Mouse (Mus musculus): ENCODE measurements at regions not wholly inside any gene's neighbourhood (a gene's known extent, or its start where the extent isn't known, plus 50 kb on each side); places are given as distances from the start of the nearest gene placed in this dataset.
A peak's percentile ranks its signal among the peaks of the same experiment; 100 is the strongest.

GRCm38 (mm10) chr15:69389575-69389974 lies 2888.9 kb upstream of the Lrrc6 start:
- DNase-seq (ENCODE audit: low read depth, low spot score): no peak

DNA sequence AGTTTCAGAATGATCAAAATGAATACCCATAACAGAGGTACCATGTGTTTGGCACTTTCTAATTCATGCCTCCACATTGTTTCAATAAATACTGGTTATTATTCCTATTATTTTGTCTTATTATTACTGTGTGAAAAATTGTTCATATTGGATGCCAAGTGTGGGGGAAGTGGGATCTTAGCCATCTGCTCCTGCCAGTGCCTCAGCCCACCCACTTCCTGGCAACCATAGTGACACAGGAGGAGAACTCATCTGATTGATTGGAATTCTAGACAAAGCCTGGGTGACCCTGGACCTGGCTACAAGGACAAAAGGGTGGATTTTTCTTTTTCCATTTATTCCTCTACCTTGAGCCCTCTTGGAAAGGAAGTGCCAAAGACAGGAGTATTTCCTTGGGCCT lies 2886.8 kb upstream of the Lrrc6 start:
- DNase-seq (ENCODE audit: low read depth, low spot score): no peak

DNA sequence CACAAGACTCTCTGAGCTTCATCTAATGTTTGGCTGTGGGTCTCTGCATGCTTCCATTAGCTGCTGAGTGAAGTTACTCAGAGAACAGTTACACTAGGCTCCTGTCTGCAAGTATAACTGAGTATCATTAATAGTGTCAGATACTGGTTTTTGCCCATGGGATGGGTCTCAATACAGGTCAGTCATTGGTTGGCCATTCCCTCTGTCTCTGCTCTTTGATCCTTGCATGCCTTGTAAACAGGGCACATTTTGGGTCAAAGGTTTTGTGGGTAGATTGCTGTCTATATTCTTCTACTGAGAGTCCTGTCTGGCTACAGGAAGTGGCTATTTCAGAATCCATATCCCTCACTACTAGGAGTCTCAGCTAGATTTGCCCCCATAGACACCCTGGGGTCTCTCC lies 2864.7 kb upstream of the Lrrc6 start:
- no peak for DNase-seq (ENCODE audit: low read depth, low spot score)

- DNase-seq (ENCODE audit: low read depth, low spot score): no peak
Measured at GRCm38 (mm10) chr15:69350053-69350739, 2849.5 kb upstream of the Lrrc6 start.

DNA sequence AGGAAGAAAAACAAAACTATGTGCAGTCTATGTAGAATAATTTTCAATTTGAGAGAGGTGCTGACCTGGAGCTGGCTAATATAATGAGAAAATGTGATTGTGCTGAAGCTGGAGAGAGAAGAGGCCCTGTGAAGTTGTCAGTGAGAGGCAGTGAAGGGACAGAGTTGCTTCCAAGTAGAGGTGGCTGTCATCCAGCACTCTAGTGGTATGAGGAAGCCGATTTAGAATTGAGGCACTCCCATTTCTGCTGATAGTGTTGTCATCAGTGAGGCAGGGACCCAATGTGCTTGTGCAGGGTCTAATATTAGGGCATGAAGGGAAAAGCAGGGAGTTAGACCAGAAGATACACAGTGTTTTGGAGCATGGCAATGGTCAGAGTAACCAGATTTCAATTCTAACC lies 2845.4 kb upstream of the Lrrc6 start:
- no peak for DNase-seq (ENCODE audit: low read depth, low spot score)

DNA sequence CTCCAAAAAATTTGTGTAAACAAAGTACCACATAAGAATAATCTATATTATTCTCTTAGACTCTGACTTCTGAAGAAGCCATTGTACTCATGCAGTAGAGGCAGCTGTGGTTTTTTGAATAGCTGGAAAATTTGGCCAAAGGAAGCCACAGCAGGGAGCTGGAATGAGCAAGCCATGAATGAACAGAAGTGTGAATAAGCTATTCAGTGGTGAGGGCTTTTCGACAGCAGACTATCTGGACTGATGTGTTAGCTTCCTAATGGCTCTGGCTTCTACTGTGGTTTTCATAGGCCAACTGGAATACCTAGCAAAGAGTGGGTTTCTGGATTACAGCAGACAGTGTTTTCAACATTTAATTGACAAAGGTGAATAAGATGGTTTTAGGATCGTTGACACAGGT lies 2842.0 kb upstream of the Lrrc6 start:
- no peak for DNase-seq (ENCODE audit: low read depth, low spot score)

GRCm38 (mm10) chr15:69336491-69336890 lies 2835.8 kb upstream of the Lrrc6 start:
- DNase-seq (ENCODE audit: low read depth, low spot score): no peak

GRCm38 (mm10) chr15:69326537-69326936 lies 2825.8 kb upstream of the Lrrc6 start:
- no peak for DNase-seq (ENCODE audit: low read depth, low spot score)

DNA sequence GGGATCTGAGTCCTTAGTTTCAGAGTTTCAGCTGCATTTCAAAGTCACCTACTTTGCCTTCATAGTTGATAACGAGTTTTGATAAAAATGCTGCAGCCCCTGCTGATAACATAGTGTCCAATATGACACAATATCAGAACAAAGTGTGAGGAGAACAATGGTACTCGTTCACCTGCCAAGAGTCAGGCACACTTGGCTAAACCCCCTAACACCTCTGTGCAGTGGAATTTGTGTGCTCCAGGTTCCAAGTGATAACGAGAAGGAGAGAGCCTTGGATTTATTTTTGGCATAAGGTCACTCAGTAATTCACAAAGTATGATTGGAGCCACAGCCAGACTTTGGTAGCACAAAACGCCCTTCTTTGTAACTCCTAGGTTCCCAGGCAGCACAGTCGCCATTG lies 2802.4 kb upstream of the Lrrc6 start:
- no peak for DNase-seq (ENCODE audit: low read depth, low spot score)

GRCm38 (mm10) chr15:69291273-69291672 lies 2790.6 kb upstream of the Lrrc6 start:
- DNase-seq (ENCODE audit: low read depth, low spot score): no peak

- no peak for DNase-seq (ENCODE audit: low read depth, low spot score)
Measured at GRCm38 (mm10) chr15:69275546-69276255, 2775.0 kb upstream of the Lrrc6 start.

DNA sequence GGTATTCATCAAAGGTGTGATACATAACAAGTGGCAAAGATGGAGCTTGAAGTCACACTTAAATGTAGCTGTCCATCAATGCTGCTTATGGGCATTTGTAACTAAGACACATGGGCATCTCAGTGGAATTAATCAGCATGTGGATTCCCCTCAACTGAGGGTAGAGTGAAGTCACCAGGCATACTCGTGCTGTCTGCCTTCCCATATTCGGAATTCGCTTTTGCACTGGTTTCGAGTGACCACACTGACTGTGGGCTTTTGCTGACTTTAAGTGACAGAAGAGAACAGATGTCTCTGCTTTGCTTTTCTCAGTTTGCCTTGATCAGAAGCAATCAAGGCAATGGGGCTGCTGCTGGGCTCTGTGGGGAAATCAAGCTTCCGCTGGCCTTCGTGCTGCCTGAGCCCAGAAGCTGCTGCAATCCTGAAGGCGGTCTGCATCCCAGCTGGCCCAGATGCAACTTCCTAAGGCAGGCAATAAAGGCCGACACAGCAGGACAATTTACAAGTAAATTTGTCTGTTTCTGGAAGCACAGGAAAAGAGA lies 2773.6 kb upstream of the Lrrc6 start:
- peak; percentile 40 for DNase-seq (ENCODE audit: low read depth, low spot score)

GRCm38 (mm10) chr15:69273518-69273917 lies 2772.8 kb upstream of the Lrrc6 start:
- DNase-seq (ENCODE audit: low read depth, low spot score): no peak

- no peak for DNase-seq (ENCODE audit: low read depth, low spot score)
Measured at GRCm38 (mm10) chr15:69261940-69262339, 2761.2 kb upstream of the Lrrc6 start.

- no peak for DNase-seq (ENCODE audit: low read depth, low spot score)
Measured at GRCm38 (mm10) chr15:69257161-69257778, 2756.6 kb upstream of the Lrrc6 start.

- DNase-seq (ENCODE audit: low read depth, low spot score): no peak
Measured at GRCm38 (mm10) chr15:69253698-69254097, 2753.0 kb upstream of the Lrrc6 start.

DNA sequence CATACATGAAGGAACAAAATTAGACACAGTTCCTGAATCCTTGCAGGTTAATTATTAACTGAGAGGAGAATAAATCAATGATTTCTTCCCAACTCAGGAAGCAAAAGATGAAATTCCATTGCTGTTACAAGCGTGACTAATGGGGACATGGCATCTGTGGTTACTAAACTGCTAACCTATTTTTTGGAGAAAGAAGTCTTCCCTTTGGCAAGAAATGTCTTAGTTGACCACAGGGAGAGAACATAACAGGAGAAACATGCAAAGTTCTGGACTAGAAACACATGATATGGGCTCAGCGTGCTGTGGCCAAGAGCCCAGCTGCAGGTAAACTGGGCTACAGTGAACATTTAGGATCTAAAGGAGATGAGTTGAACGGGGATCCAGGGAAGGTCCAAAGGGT lies 2751.4 kb upstream of the Lrrc6 start:
- no peak for DNase-seq (ENCODE audit: low read depth, low spot score)

GRCm38 (mm10) chr15:69246190-69246966 lies 2745.7 kb upstream of the Lrrc6 start:
- no peak for DNase-seq (ENCODE audit: low read depth, low spot score)

DNA sequence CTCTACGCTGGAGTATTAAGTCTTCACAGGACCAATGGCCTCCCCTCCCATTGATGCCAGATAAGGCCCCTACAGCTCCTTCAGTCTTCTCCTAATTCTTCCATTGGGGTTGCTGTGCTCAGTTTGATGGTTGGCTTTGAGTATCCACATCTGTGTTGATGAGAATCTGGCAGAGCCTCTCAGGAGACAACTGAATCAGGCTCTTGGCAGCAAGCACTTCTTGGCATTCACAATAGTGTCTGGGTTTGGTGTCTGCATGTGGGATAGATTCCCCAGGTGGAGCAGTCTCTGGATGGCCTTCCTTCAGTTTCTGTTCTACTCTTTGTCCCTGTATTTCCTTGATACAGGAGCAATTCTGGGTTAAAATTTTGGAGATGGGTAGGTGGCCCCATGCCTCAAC lies 2734.6 kb upstream of the Lrrc6 start:
- DNase-seq (ENCODE audit: low read depth, low spot score): no peak

DNA sequence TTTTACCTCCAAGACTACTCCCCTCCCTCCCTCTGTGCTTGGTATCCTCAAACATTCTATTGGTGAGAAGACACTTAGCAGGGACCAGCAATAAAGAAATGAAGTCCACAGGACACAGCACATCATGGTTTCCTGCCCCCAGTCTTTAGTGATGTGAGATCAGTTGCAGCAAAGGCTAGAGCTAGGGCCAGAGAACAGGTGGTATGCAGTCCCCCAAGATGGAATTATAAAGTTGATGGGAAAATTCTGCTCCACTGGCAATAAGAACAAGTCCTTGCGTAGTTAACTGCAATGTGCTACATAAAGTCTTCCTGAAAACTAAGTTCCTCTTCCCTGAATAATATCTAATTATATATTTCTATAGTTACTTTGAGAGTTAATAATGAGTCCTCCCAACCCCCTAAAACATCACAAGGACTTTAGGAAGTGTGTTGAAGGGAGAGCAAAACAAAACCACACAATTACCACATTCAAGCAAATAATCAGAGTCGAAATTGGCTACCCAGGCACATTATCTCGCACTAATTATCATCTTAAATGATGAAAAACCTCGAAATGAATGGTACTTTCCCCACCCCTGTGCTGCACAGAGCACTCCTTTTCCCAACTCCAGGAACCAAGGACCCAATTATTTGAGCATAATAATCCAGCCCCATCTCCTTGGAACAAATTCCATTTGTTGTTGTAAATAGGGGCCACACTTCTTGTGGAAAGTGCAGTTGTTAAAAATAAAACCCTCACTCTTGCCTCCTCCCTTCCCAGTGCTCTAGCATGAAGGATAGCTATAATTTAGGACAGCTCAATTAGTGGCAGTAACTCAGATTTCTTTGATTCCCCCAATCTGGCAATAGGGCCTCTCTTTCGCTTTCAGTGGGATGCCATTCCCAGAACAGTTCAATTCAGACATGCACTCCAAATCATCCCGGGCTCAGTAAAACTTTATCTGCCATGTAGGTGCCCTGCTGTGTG lies 2724.2 kb upstream of the Lrrc6 start:
- DNase-seq (ENCODE audit: low read depth, low spot score): no peak

DNA sequence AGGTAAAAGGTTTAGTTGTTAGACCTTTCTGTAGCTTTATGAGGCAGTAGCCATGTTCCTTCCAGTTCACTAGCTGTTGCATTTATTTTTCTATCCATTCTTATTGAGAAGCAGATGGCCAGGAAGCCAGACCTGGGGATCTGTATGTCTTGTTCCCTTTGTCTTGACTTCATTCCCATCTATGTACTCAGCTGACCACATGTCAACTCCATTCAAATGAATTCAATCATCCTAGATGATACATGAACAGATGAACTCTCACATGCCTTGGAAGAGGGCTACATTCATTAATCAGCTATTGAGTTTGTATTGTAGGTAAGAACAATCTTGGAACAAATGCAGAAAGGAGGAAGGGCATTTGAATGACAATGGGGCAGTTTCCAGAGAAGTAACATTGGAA lies 2722.7 kb upstream of the Lrrc6 start:
- DNase-seq (ENCODE audit: low read depth, low spot score): no peak

Measured in forelimb bud, embryonic 11.5 days (tissue).